Mouse (Mus musculus) naive thymus-derived CD4-positive, alpha-beta T cell, adult 2 months (primary cell): ENCODE results near the gene Nmt1.

Source experiments
- DNase-seq: peaks from one replicate; pipeline ENCODE4 v3.0.0-alpha.2; 2011; ENCODE audit warnings: low read depth

Gene Nmt1

DNA sequence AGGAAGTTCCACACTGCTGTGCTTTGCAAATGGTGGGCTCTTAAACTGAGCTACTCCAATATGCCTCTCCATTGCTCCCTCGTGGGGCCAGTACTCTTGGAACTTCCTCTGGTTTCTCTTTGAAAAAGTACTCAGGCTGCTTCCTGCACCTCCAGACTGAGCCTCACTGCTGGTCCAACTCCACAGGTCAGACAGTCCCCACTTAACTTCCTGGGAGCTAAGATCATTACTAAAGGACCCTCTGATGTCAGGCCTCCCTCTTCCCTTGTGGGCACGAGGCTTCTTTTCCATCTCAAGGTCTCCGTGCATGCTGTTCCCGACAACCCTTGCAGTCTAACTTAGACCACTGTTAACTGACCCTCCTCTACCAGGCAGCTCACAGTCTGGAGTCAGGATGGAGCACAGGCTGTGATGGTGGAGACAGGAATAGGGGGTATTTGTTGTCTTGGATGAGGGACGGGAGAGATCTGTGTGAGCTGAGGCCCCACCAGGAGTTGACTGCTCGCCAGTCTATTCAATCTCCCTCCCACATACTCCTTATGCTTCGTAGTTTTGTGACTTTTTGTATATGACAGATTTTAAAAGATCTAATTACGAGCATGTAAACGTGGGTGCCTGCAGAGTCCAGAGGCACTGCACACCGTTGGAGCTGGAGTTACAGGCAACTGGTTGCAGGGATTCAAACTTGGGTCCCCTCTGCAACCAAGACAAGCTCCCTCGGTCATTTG lies 22.6 kb upstream of the Nmt1 start:
- DNase-seq = no peak

DNA sequence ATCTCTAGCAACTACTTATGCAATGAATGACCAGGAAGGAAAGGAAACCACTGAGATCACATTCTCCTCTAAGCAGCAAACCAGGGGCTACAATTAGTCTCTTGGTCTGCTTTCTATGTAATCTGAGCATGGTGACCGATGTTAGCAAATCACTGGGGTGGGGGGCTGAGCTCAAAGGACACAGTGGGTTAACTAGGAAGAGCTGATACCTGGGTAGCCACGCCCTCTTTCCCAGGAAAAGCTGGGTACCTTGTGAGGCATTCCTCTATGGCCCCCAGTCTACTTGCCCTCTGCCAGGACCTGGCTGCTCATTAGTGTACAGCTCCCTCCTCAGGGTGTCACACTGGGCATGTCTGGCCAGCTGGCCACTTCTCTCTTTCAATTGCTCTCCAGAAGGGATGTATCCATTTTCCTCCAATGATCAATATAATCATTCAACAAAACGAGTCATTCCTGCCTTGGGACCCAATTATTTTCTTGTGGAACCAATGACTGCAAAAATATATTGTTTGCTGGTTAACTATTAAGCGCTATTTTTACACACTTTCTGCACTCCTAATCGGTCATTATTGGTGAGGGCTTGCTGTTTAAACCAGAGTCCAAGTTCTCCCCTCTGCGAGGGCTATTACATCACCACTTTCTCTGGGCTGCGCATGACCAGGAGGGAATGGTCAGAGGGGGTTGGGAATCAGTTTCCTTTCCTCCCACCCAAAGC lies 21.5 kb upstream of the Nmt1 start:
- DNase-seq = no peak

DNA sequence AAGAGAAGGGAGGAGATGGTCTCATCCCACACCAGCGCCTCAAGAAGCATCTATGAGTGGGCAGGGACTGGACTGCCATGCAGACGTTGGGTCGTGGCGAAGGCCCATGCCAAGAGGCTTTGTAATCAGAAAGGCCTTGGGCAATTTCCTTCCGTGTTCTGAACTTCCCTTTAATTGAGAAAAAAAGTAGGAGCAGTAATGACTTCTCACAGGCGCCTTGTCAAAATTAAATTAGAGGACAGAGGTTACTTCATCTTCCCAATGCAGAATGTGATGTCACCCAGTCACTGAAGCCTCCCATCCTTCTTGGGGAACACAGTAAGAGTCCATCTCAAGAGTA lies 21.0 kb upstream of the Nmt1 start:
- DNase-seq = no peak

DNA sequence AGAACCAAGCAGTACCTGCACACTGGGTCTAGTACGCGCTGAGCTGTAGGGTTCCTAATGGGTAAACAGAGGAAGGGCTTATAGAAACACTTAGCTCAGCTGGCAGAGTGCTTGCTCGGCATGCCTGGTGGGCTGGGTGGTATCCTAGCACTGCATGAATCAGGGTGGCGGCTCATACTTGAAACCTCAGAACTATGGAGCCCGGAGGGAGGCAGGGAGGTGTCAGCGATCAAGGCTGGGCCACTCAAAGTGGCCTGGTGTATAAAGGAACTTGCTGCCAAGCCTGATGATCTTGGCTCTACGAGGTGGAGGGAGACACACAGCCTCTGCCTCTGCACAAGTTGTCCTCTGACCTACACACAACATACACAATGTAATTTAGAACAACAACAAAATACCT lies 19.4 kb upstream of the Nmt1 start:
- DNase-seq = no peak

DNA sequence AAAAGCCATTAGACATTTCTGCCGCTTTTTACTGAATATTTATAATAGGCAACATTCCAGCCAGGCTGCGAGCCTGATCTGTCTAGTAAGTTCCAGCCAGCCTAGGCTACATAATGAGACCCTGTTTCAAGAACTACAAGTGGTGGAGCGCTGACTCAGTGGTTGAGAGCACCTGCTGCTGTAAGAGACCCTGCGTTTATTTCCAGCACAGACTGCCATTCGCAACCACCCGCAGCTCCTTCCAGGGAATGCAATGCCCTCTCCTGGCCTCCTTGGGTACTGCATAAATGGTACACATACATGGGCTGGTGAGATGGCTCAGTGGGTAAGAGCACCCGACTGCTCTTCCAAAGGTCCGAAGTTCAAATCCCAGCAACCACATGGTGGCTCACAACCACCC lies 18.8 kb upstream of the Nmt1 start:
- DNase-seq = peak; percentile 55

DNA sequence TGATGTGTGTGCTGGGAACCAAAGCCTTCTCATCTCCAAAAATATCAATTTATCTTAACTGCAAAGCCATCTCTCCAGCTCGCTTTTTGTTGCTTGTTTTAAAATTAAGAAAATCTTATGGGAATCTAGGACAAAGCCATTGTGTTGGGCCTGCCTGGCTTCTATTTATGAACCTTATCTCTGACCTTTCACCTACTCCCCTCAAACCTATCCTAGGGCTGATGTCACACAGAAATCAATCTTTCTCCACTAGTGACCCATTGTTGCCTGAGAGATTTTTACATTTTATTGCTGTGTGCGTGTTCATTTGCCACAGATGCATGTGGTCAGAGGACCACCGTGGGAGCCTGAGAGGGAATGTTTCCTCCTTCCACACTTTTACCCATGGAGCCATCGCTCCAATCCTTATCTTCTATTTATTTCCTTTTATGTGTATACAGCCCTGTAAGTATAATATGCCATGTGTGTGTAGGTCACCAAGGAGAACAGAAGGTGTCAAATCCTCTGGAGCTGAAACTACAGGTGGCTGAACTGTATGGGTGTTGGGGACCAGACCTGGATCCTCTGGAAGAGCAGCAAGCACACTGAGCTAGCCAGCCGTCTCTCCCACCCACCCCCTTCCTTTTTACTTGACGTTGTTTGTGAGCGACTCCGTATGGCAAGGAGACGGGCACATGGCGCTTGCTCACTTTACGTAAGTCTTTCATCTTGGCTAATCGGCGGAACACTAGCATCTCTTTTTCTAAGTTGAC lies 17.4 kb upstream of the Nmt1 start:
- DNase-seq = no peak

DNA sequence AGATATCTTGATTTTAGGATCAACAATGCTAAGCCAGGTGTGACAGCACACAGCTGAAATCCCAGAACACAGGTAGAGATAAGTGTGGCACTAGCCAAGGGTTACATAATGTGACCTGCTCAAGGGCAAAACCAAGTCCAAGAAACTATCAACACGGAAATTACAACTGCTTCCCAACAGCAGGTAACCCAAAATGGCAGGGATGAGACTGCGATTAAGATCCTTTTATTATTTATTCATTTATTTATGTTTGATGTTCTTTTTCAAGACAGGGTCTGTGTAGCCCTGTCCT lies 16.8 kb upstream of the Nmt1 start:
- DNase-seq = no peak

DNA sequence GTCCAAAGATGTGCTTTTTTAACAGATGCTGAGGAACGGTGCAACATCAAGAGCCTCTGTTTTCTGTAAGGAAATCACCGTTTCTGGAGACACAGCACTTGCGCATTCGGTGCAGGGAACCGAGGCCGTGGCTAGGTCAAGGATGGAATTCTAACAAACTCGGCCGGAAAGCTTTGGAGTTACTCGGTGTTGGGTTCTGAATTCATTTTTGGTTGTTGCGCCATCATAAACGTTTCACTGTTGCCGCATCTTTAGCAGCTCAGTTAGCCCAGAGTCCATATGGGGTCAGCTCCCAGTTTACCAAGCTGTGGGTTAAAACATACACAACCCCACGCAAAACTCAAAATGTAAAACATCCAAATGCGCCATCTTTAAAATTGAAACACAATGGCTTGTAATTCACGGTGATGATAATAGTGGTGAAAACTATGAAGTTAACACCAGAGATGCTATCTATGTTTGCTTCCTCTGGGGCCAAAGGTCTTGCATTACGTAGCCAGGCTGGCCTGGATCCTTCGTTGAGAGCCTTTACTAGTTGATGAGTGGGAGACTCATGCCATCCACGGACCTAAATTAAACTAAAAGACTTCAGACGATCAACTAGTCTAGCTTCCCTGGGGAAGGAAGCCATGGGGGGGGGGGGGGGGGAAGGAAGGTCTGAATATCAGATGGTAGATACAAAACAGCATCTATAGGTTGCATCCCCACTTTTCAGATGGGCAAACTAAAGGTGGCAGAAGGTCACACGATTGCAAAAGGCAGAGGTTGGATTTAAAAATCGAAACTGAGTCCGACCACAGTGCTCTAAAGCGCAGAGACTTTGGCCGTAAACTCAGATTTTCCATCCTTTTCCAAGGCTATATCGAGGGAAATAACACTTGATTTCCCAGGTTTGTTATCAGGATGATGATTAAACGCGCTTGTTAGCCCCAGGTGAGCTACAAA lies 11.8 kb upstream of the Nmt1 start:
- DNase-seq = peak; percentile 31

DNA sequence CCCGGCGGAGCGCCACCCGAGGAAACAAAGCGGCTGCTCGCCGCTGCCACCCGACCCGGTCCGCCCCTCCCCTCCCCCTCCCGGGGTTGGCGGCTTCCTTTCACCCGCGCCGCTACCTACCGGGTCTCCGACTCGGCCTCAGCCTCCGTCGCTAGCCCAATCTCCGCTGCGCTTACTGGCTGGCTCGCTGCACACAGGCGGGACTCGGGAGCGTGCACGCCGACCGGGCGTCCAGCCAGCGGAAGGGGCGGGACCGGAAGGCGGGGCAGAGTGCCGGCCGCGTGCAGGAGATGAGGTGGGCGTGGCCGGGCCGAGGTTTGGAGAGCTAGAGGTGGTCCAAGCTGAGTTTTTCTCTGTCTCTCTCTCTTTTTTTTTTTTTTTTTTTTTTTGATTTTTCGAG lies 11.1 kb upstream of the Nmt1 start:
- DNase-seq = peak; percentile 90

DNA sequence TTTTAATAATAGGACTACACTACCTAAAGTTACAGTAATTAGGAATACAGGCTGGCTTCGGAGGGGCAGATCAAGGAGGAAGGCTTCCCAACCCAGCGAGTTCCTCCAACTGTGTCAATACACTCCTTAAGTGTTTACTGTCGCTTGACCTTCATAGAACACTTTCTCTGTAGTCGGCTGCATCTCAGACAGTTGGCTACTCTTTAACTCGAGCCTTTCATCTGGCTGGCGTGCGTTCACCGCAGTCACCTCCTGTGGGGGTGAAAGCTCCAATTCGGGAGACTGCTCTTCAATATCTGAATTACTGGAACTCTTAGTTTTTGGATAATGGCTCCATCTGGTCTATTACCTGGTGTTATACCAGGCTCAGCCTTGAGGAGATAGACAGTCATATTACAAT lies 10.3 kb upstream of the Nmt1 start:
- no peak for DNase-seq

DNA sequence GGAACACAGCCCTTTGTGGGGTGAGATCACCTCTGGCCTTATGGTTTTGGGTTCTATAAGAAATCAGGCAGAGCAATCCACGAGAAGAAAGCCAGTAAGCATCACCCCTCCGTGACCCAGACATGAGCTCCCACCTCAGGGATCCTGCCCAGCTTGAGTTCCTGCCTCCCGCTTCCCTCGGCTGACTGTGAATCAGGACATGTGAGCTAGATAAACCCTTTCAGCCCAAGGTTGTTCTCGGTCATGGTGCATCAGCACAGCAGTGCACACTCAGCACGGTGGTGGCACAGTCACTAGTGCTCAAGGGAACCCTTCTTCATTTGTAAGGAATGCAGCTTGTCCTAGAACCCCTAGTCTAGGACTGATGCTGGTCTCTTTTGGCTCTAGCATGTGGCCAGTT lies 9.1 kb upstream of the Nmt1 start:
- DNase-seq = no peak

DNA sequence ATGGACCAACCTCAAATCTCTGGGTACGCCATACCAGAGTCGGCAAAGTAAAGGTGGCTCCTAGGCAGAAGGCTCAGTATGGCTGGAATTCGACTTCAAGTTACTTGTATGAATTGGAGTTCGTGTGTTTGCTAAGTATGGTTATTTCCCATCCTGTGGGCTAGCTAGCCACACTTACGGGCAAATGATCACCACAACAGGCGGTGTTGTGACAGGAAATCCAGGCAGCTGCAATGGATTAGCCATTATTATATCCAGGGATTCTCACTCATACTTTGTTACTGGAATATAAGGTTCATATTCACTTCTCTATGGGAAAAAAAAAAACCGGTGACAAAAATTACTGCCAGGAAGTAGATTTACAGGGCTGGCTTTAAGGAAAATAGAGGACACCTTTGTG lies 8.7 kb upstream of the Nmt1 start:
- DNase-seq = no peak

DNA sequence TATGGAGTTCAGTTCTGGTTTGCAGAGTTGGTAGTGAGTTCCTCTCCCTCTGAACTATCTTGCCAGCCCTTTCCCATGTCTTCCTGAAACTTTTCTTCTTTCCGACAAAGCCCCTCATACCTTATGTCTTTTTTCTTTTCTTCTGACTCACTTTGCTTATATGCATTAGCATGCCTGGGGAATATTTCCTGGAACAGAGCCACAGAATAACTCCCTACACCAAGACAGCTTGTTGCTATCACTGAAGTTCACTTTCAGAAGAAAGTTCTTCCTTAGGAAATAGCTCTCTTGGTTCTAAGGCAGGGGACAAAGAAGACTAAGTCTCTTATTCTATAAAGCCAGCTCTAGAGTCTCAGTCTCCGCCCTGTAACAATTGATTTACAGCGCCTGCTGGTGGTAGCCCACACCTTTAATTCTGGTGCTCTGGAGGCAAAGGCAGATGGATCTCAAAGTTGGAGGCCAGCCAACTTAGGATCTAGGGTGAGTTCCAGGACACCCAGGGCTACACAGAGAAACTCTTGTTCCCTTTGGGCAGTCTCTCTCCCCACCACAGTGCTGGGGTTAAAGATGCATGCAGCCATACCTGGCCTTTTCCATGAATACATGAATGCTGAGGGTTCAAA lies 7.2 kb upstream of the Nmt1 start:
- no peak for DNase-seq

DNA sequence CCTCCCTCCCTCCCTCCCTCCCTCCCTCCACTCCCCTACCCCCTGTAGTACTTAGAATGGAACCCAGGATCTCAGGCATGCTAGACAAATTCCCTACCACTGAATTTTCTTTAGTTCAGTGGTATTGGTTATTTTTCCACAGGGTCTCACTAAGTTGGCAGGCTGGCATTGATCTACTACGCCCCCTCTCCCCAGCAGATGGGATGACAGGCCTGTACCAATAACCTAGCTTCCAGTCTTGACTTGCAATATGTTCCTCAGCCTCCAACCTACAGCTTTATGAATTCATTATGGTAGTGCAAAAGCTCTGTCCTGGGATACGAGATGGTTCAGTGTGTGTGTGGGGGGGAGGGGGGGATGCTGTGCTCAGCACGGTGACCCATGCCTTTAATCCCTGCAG lies 4.0 kb upstream of the Nmt1 start:
- DNase-seq = no peak

DNA sequence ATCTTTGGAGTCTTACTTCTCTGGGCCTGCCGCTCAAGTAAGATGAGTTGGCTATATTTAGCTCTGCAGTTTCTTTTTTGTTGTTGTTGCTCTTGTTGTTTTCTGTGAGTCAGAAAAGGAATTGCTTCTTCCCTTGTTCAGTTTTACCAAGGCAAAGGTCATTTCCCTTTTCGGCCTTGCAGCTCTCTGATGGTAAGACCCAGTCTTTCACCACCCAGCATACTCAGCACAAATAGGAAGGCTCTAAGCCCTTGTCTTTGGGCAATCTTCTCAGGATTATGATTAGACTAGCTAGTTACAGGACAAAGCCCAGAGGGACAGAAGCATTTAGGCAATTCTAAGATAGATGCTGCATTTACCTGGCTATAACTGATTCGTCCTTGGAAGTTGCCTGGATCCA lies 1.1 kb upstream of the Nmt1 start:
- no peak for DNase-seq

DNA sequence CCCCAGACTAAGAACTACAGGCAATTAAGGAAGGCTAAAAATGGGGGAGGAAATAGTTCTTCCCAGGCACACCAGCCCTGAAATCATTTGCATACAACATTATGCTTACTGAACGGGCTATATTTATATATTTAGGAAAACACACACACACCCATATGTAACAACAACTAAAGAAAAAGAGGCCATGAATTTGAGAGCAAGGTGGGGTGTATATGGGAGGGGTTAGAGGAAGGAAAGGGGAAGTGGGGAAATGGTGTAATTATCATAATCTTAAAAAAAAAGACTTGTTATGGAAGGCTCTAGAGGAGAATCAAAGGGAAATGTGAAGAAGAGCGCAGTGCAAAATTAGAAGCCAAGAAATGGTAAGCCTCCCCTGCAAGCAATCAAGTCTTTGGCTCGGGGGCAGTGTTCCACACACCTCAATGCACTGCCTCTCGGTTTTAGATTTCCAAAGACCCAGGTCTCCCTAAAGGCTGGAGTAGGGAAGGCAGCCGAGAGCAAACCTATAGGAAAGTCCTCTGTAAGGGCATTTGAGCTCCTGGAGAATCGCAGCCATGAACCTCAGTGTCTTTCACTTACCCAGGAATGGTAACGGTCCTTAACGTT lies 317 bp upstream of the Nmt1 start:
- no peak for DNase-seq

DNA sequence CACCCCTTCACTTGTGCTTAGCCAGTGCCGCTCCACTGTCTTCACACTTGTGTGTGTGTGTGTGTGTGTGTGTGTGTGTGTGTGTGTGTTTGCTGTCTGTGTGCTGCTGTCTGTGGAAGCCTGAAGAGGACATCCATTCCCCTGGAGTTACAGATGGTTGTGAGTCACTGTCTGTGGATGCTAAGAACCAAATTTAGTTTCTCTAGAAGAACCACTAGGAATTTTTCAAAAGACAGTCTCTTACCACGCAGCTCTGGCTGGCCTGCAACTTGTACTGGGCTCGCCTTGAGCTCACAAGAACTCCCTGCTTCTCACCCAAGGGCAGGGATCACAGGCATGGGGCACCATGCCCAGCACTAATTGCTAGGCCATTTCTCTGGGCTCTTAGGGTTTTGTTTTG lies 5.0 kb downstream of the Nmt1 start:
- no peak for DNase-seq

DNA sequence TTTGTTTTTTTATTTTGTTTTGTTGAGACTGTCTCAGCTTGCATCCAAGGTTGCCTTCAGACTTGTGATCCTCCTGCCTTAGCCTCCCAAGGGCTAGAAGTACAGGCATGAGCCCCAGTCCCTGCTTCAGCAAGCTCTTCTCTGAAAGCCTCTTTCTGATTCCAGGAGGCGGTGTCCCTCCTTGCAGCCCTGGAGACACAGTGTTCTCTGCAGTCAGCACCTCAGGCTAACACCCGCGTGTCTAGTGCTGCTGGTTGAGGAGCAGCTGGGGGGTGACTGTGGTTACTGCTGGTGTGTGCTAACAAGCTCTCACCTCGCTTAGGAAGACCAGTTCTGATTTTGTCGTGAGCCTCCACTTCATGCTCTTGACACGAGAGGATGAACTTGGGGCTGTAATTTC lies 7.0 kb downstream of the Nmt1 start:
- DNase-seq = no peak

DNA sequence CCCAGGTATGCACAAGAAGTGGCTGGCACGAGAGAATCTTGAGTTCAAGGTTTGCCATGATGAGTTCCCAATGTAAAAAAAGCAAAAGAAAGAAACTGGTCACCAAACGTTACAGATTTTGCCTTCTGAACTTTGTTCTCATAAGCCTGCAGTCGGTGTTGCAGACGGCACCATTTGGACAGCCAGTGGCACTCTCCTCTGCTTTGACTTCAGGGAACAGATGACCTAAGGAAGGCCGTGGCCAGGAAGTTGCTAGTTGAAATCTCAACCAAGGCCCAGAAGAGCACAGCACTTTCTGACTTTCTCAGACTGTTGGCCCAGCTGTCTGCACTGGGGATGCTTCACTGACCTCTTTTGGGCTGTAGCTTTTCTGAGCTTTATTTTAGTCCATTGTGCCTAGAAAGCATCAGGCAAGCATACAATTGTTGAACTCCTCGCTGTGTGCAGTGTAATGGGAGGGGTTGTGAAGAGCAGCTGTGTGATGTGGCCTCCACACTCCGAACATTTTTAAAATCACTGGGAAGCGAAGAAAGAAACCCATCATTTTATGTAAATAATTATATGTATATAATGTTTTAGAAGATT lies 9.0 kb downstream of the Nmt1 start:
- DNase-seq = no peak

DNA sequence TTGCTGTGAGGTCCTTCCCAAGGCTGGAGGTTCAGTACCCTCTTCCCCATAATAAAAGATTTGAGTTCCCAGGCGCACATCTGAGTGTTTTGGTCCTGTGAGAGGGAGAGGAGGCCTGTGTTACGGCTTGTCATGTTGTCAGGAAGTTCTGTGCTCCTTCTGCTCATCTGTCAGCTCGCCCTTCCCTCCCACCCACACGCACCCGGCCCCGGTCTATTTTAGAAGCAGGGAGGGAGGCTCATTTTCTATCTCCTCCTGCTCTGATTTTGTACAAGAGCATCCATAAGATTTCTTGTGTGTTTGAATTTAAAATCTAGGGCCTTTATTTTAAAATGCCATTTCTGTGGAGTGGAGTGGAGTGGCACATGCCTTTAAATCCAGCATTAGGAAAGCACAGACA lies 10.0 kb downstream of the Nmt1 start:
- no peak for DNase-seq

DNA sequence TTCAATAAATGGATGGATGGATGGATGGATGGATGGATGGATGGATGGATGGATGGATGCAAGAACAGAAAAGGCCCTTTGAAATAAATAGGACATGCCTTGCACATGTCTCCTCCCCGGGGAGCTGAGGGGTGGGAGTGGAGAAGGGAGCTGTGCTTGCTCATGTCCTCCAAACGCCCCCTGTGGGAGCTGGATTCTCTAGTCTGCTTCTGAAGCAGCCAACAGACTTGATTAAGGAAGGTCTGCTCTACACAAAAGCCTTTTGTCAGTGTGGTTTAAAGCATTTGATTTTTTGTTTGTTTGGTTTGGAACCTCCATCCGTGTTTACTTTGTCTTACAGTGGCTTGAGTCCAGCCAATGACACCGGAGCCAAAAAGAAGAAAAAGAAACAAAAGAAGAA lies 14.8 kb downstream of the Nmt1 start:
- no peak for DNase-seq
